Mouse (Mus musculus): ENCODE results near the gene Rassf1.

The Rassf1 gene

GRCm38 (mm10) chr9:107607653-107608245 lies 56.4 kb downstream of the Rassf1 start:
- no peak for DNase-seq

DNA sequence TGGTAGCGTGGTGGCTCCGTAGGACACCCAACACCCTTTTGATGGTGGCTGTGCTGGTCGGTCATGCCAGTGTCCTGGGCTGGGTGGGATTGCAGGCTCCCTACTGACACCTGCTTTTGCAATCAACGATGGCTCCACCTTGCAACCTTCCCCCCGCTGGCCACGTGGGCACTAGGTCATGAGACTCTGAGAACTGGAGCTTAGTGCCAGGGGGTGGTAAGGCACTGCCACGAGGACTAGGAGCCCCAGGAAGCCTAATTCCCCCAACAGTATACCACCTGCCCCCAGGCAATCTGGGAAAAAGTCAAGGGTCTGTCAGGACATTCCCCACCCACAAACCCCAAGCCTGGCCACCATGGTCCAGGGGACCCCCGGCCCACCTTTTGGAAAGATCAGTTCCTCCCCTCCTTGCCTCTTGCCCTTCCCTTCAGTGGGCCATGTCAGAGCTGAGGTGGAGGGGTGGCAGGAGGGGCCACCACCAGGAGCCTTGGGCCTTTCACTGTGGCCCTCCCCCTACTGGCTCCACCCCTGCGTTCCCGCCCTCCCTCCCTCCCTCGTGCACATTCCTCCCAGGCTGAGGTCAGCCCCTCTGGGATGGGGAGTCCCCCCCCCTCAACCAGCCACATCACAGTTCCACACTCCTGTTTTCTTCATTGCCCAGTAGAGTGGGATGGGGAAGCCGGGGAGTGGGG lies 57.5 kb downstream of the Rassf1 start, which contains the start of gene Sema3b:
Sema3b (minus strand) TSS at position 489 of the 692 bp plus-strand sequence.
- DNase-seq: no peak

DNA sequence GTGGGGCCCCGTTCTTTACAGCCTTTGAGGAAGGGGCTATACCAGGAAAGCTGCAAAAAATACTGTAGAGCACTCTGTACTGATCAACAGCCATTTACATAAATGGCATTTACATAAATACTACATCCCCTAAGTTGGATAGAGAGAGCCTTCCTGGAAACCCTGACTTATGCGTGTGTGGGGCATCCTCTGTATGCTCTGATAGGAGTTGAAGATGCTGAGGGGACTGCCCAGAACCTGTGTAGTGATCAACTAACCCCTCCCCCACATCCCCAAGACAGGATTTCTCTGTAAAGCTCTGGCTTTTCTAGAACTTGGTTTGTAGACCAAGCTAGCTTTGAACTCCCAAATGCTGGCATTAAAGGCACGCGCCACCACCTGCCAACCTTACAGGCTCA lies 58.1 kb downstream of the Rassf1 start:
- DNase-seq: no peak

- no peak for DNase-seq
Observed at GRCm38 (mm10) chr9:107611456-107612190, 60.3 kb downstream of the Rassf1 start.
